In the genomic region with DNA sequence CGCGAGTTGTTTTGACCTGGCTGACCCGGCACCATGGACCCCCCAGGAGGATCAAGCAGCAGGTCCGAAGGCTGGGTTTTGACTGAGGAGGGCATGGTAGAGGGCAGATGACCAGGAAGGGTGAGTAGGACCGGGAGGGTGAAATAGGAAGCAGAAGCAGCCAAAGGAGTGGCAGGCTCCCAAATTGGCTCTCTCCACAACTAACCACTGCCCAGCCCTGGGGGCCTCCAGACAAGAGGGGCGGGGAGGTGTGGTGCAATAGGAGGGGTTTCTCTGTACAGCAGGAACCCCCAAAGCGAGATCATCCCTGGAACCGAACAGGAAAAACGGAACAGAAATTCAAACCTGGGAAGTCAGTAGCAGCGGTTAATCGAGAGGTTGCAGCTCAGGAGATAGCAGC, we compare ENCODE assay signal across 8 mouse cellular contexts. TPM values are rescaled to one million over a fixed set of nuclear protein-coding genes. Genes with fewer than 3 reads are reported as not detected.
DNase-seq lines count a peak whose midpoint lies in the region; ATAC-seq and TF ChIP-seq lines count a peak whose summit lies in the region.

No protein-coding gene starts in this region.

- H3K4me3 ChIP-seq in kidney, embryonic 14.5 days (ENCODE audit: low read length) = peak overlapping the region; percentile 70
- peak overlapping the region; percentile 85 for H3K4me3 ChIP-seq in heart, embryonic 13.5 days
- H3K4me3 ChIP-seq in liver, embryonic 15.5 days (replicated peaks) = peak overlapping the region; percentile 71
- peak overlapping the region; percentile 96 for H3K4me3 ChIP-seq in olfactory bulb, adult 2 months (ENCODE audit: insufficient read depth, low read depth, low read length)

- no peak for DNase-seq in kidney, adult 8-10 months
- DNase-seq in cerebellum, adult 18-20 months = peak; percentile 27 to 39
- DNase-seq in retina, postnatal 1 day = no peak
- DNase-seq in frontal cortex, postnatal 14 days (ENCODE audit: low spot score in 2 of 2) = no peak

- no peaks in the 10 kb centered on the region for H3K9me3 ChIP-seq in kidney, embryonic 14.5 days (ENCODE audit: control insufficient read depth, low read length)
- H3K9me3 ChIP-seq in heart, embryonic 13.5 days = no peaks in the 10 kb centered on the region
- no peaks in the 10 kb centered on the region for H3K9me3 ChIP-seq in liver, embryonic 15.5 days (replicated peaks)

- WGBS in kidney, embryonic 14.5 days = 1% methylated on average over 11 of the region's 11 CpGs
- 2% methylated on average over 11 of the region's 11 CpGs for whole genome bisulfite sequencing in heart, embryonic 13.5 days
- 1% methylated on average over 11 of the region's 11 CpGs for WGBS in liver, embryonic 15.5 days (ENCODE audit: insufficient replicate concordance)
- WGBS in olfactory bulb, adult 2 months = 3% methylated on average over 11 of the region's 11 CpGs

- no peak for TF ChIP-seq POLR2A in olfactory bulb, adult 2 months (IDR thresholded peaks at IDR 0.05; ENCODE audit: insufficient read depth, low read depth, low read length)

- no peak for TF ChIP-seq CTCF in olfactory bulb, adult 2 months (IDR thresholded peaks at IDR 0.05; ENCODE audit: insufficient read depth, low read depth, low read length)

- H3K27me3 ChIP-seq in kidney, embryonic 14.5 days (ENCODE audit: control insufficient read depth, insufficient read depth, low read length) = peaks cover 2% of the 10 kb centered on the region; the same call in 1 of the 2 replicates
- H3K27me3 ChIP-seq in heart, embryonic 13.5 days (replicated peaks) = peaks cover 12% of the 10 kb centered on the region
- peaks cover 42% of the 10 kb centered on the region for H3K27me3 ChIP-seq in liver, embryonic 15.5 days

- peak overlapping the region; percentile 75 for H3K9ac ChIP-seq in kidney, embryonic 14.5 days (ENCODE audit: low read depth, low read length)
- peak overlapping the region; percentile 84 for H3K9ac ChIP-seq in heart, embryonic 13.5 days
- H3K9ac ChIP-seq in liver, embryonic 15.5 days = peak overlapping the region; percentile 61

- no peak for ATAC-seq in kidney, embryonic 14.5 days (ENCODE audit: low FRiP score, low TSS enrichment)
- ATAC-seq in heart, embryonic 13.5 days (ENCODE audit: extremely low read depth, insufficient number of reproducible peaks, low FRiP score, low TSS enrichment) = no peak
- no peak for ATAC-seq in liver, embryonic 15.5 days (ENCODE audit: insufficient read depth)

- H3K4me1 ChIP-seq in kidney, embryonic 14.5 days (ENCODE audit: control insufficient read depth, insufficient read depth, low read length) = peaks cover 15% of the 10 kb centered on the region
- H3K4me1 ChIP-seq in heart, embryonic 13.5 days = peaks cover 28% of the 10 kb centered on the region
- peaks cover 44% of the 10 kb centered on the region for H3K4me1 ChIP-seq in liver, embryonic 15.5 days (replicated peaks)
- H3K4me1 ChIP-seq in olfactory bulb, adult 2 months (ENCODE audit: control insufficient read depth, insufficient read depth, low read length) = peaks cover 7% of the 10 kb centered on the region

- H3K27ac ChIP-seq in kidney, embryonic 14.5 days (ENCODE audit: low read depth, low read length) = no peak overlapping the region
- H3K27ac ChIP-seq in heart, embryonic 13.5 days (replicated peaks) = no peak overlapping the region
- H3K27ac ChIP-seq in liver, embryonic 15.5 days (replicated peaks) = no peak overlapping the region
- no peak overlapping the region for H3K27ac ChIP-seq in olfactory bulb, adult 2 months (ENCODE audit: insufficient read depth, low read depth, low read length)

- no peaks in the 10 kb centered on the region for H3K36me3 ChIP-seq in kidney, embryonic 14.5 days (ENCODE audit: control insufficient read depth, insufficient read depth, low read length)
- H3K36me3 ChIP-seq in heart, embryonic 13.5 days = no peaks in the 10 kb centered on the region
- H3K36me3 ChIP-seq in liver, embryonic 15.5 days (replicated peaks) = no peaks in the 10 kb centered on the region

- H3K4me2 ChIP-seq in kidney, embryonic 14.5 days (replicated peaks; ENCODE audit: low read depth, low read length) = peak overlapping the region; percentile 89
- H3K4me2 ChIP-seq in heart, embryonic 13.5 days = peak overlapping the region; percentile 94
- peak overlapping the region; percentile 98 for H3K4me2 ChIP-seq in liver, embryonic 15.5 days

RNA-seq across cellular contexts. Expression of gene Fkbp1b, which starts 0.7 kb away (rescaled TPM):
- polyA plus RNA-seq in kidney, embryonic 14.5 days (2014; fragmentation: Nextera tagmentation; extraction: Ambion mirVana) = 6.5 and 7.8 TPM in 2 replicates
- polyA plus RNA-seq in heart, embryonic 13.5 days (2015; fragmentation: Nextera tagmentation; extraction: Ambion mirVana) = 8.8 and 9.2 TPM in 2 replicates
- polyA plus RNA-seq in liver, embryonic 15.5 days (2015; fragmentation: Nextera tagmentation; extraction: Ambion mirVana) = 3.2 and 3.6 TPM in 2 replicates
- polyA plus RNA-seq in olfactory bulb, adult 2 months (2012; ENCODE audit: insufficient read depth, insufficient read length, low replicate concordance, missing spikeins) = not detected in 2 replicates

RNA-seq across cellular contexts. Expression of gene Wdcp, which starts 2.4 kb away (rescaled TPM):
- 16.5 and 17.6 TPM in 2 replicates for polyA plus RNA-seq in kidney, embryonic 14.5 days (2014; fragmentation: Nextera tagmentation; extraction: Ambion mirVana)
- 14.7 and 17.0 TPM in 2 replicates for polyA plus RNA-seq in heart, embryonic 13.5 days (2015; fragmentation: Nextera tagmentation; extraction: Ambion mirVana)
- polyA plus RNA-seq in liver, embryonic 15.5 days (2015; fragmentation: Nextera tagmentation; extraction: Ambion mirVana) = 8.2 and 9.4 TPM in 2 replicates
- not detected in 2 replicates for polyA plus RNA-seq in olfactory bulb, adult 2 months (2012; ENCODE audit: insufficient read depth, insufficient read length, low replicate concordance, missing spikeins)

RNA-seq across cellular contexts. Expression of gene Sf3b6, which starts 23.4 kb away (rescaled TPM):
- 306 and 426 TPM in 2 replicates for polyA plus RNA-seq in kidney, embryonic 14.5 days (2014; fragmentation: Nextera tagmentation; extraction: Ambion mirVana)
- 96.1 and 117 TPM in 2 replicates for polyA plus RNA-seq in heart, embryonic 13.5 days (2015; fragmentation: Nextera tagmentation; extraction: Ambion mirVana)
- 72.0 and 89.1 TPM in 2 replicates for polyA plus RNA-seq in liver, embryonic 15.5 days (2015; fragmentation: Nextera tagmentation; extraction: Ambion mirVana)
- not detected in 2 replicates for polyA plus RNA-seq in olfactory bulb, adult 2 months (2012; ENCODE audit: insufficient read depth, insufficient read length, low replicate concordance, missing spikeins)

RNA-seq across cellular contexts. Expression of gene Mfsd2b, which starts 33.4 kb away (rescaled TPM):
- polyA plus RNA-seq in kidney, embryonic 14.5 days (2014; fragmentation: Nextera tagmentation; extraction: Ambion mirVana) = 0.81 and 1.3 TPM in 2 replicates
- polyA plus RNA-seq in heart, embryonic 13.5 days (2015; fragmentation: Nextera tagmentation; extraction: Ambion mirVana) = 3.3 and 4.4 TPM in 2 replicates
- 62.9 and 69.5 TPM in 2 replicates for polyA plus RNA-seq in liver, embryonic 15.5 days (2015; fragmentation: Nextera tagmentation; extraction: Ambion mirVana)
- not detected in 2 replicates for polyA plus RNA-seq in olfactory bulb, adult 2 months (2012; ENCODE audit: insufficient read depth, insufficient read length, low replicate concordance, missing spikeins)

Comparison
In these comparisons a context has a peak if more than half of its experiments do, and no peak if none do; other contexts are left out.
1. DNase-seq: peak in cerebellum, adult 18-20 months (2 of 2); none in kidney, adult 8-10 months (0 of 2), retina, postnatal 1 day (single experiment) and frontal cortex, postnatal 14 days (0 of 2).
2. Peak in every context shown above with its lines, with median percentiles within 50 percentile points of each other: H3K4me2 ChIP-seq, H3K4me3 ChIP-seq and H3K9ac ChIP-seq.